Mouse (Mus musculus): ENCODE results near the gene Rnf183.

DNA sequence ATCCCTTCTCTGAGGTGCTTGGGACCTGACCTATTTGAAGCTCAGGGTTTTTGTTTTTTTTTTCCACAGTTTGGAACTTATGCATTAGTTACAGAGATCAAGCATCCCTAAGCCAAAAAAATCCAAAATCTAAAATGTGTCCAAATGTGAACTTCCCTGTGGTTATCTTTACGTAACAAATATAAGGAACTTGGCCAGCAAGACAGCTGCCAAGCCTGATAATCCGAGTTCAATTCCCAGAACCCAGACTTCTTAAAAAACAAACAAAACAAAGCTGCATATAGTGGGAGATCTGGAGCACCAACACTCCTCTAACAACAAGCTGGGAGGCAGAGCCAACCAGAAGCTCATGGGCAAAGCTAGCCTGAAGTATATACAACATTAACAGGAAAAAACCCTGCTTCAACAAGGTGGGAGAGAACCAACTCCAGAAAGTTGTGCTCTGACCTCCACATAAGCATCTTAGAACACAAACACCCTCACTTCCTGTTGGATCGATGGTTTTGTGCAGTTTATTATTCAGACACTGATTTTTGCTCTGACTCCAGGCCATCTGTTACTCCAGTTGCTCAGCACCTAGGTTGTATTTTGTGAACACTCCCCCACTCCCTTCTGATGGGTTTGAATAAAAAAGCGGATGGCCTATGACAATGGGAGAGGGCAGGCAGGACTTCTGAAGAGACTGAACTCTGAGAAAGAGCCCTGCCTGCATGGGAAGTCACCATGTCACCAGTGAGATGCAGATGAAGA, 37.3 kb downstream of the Rnf183 start:
- no peak for TF ChIP-seq CTCF (IDR thresholded peaks at IDR 0.05)
- no peak for TF ChIP-seq EP300 (IDR thresholded peaks at IDR 0.05)
